ENCODE assay signal across 8 mouse cellular contexts in genomic region chr11:88251972-88252766, GRCm38 (mm10). TPM values are rescaled to one million over a fixed set of nuclear protein-coding genes. Genes with fewer than 3 reads are reported as not detected.
DNase-seq lines count a peak whose midpoint lies in the region; ATAC-seq and TF ChIP-seq lines count a peak whose summit lies in the region.

No protein-coding gene starts in this region.

- H3K4me2 ChIP-seq in CH12.LX (ENCODE audit: insufficient read depth, low read depth, poor library complexity, severe bottlenecking), result peak overlapping the region; percentile 23; the same call in 1 of the 2 replicates
- peak overlapping the region; percentile 42 for H3K4me2 ChIP-seq in forebrain, embryonic 15.5 days (replicated peaks)
- no peak overlapping the region for H3K4me2 ChIP-seq in liver, postnatal 0 days (ENCODE audit: low read depth, low read length)
- H3K4me2 ChIP-seq in neural tube, embryonic 13.5 days, result peak overlapping the region; percentile 40
- peak overlapping the region; percentile 45; the same call in 1 of the 2 replicates for H3K4me2 ChIP-seq in stomach, postnatal 0 days (replicated peaks; ENCODE audit: low read depth)

- 16% methylated on average over 22 of the region's 22 CpGs for WGBS in forebrain, embryonic 15.5 days
- 15% methylated on average over 22 of the region's 22 CpGs for WGBS in large intestine, adult 2 months
- WGBS in liver, postnatal 0 days (ENCODE audit: insufficient replicate concordance), result 11% methylated on average over 22 of the region's 22 CpGs
- 10% methylated on average over 22 of the region's 22 CpGs for WGBS in neural tube, embryonic 13.5 days
- WGBS in stomach, postnatal 0 days, result 14% methylated on average over 22 of the region's 22 CpGs

- H3K79me2 ChIP-seq in CH12.LX (replicated peaks; ENCODE audit: control insufficient read depth, extremely low read depth, insufficient read depth, poor library complexity, severe bottlenecking), result no peaks in the 10 kb centered on the region

- TF ChIP-seq RAD21 in CH12.LX (IDR thresholded peaks at IDR 0.05; ENCODE audit: low read depth, low read length), result peak; percentile 99

- peaks cover 15% of the 10 kb centered on the region for H3K27me3 ChIP-seq in CH12.LX (replicated peaks)
- H3K27me3 ChIP-seq in forebrain, embryonic 15.5 days, result peaks cover 5% of the 10 kb centered on the region; the same call in 1 of the 2 replicates
- 0 out of 2 replicates have a peak, but pooled peaks cover 15% of the 10 kb centered on the region for H3K27me3 ChIP-seq in liver, postnatal 0 days (ENCODE audit: insufficient read depth, low read length)
- no peaks in the 10 kb centered on the region for H3K27me3 ChIP-seq in neural tube, embryonic 13.5 days
- H3K27me3 ChIP-seq in stomach, postnatal 0 days (ENCODE audit: control insufficient read depth, insufficient read depth, low read length), result no peaks in the 10 kb centered on the region

- TF ChIP-seq CTCF in CH12.LX (conservative IDR thresholded peaks at IDR 0.05 in 1 of 2, IDR thresholded peaks at IDR 0.05 in 1 of 2; ENCODE audit: low read depth in 2 of 2, low read length in 2 of 2), result peak; percentile 86 to 98
- peak; percentile 96 for TF ChIP-seq CTCF in liver, postnatal 0 days (IDR thresholded peaks at IDR 0.05; ENCODE audit: low read depth)
- peak; percentile 99 for TF ChIP-seq CTCF in stomach, postnatal 0 days (IDR thresholded peaks at IDR 0.05; ENCODE audit: low read depth)

- intact Hi-C loops in heart, postnatal 14 days (cut with DNase I), result loop anchor here (1.0 to 5.0 kb wide), 5 partner anchors 36 to 571 kb away; no protein-coding TSS in a partner anchor

- H3K9me3 ChIP-seq in CH12.LX (replicated peaks; ENCODE audit: low read length), result no peaks in the 10 kb centered on the region
- no peaks in the 10 kb centered on the region for H3K9me3 ChIP-seq in forebrain, embryonic 15.5 days
- H3K9me3 ChIP-seq in liver, postnatal 0 days (ENCODE audit: low read length), result no peaks in the 10 kb centered on the region
- H3K9me3 ChIP-seq in neural tube, embryonic 13.5 days, result no peaks in the 10 kb centered on the region
- no peaks in the 10 kb centered on the region for H3K9me3 ChIP-seq in stomach, postnatal 0 days (ENCODE audit: control insufficient read depth, low read length)

- no peaks in the 10 kb centered on the region for H3K36me3 ChIP-seq in CH12.LX (replicated peaks in 1 of 2; ENCODE audit: control insufficient read depth in 1 of 2, insufficient read depth in 1 of 2, low read length in 1 of 2)
- H3K36me3 ChIP-seq in forebrain, embryonic 15.5 days, result no peaks in the 10 kb centered on the region
- H3K36me3 ChIP-seq in liver, postnatal 0 days (replicated peaks; ENCODE audit: insufficient read depth, low read length), result no peaks in the 10 kb centered on the region
- no peaks in the 10 kb centered on the region for H3K36me3 ChIP-seq in neural tube, embryonic 13.5 days
- H3K36me3 ChIP-seq in stomach, postnatal 0 days (ENCODE audit: control insufficient read depth, insufficient read depth, low read length), result no peaks in the 10 kb centered on the region

- H3K4me3 ChIP-seq in CH12.LX (replicated peaks in 1 of 3; ENCODE audit: low read depth in 2 of 3, low read length in 2 of 3, poor library complexity in 1 of 3), result no peak overlapping the region
- H3K4me3 ChIP-seq in forebrain, embryonic 15.5 days, result peak overlapping the region; percentile 24
- H3K4me3 ChIP-seq in liver, postnatal 0 days (ENCODE audit: low read depth, low read length), result no peak overlapping the region
- H3K4me3 ChIP-seq in neural tube, embryonic 13.5 days, result peak overlapping the region; percentile 3; the same call in 1 of the 2 replicates
- no peak overlapping the region for H3K4me3 ChIP-seq in stomach, postnatal 0 days (ENCODE audit: low read depth, low read length)

- peak; percentile 77 for DNase-seq in CH12.LX (ENCODE audit: extremely low read depth)
- DNase-seq in heart, postnatal 14 days, result peak; percentile 91 to 94
- DNase-seq in large intestine, adult 2 months (ENCODE audit: low read depth, low spot score), result peak; percentile 27
- peak; percentile 85 for DNase-seq in liver, postnatal 0 days
- DNase-seq in stomach, postnatal 0 days (ENCODE audit: low spot score), result peak; percentile 84

- H3K27ac ChIP-seq in CH12.LX (ENCODE audit: insufficient read depth, low read depth), result no peak overlapping the region
- peak overlapping the region; percentile 45 for H3K27ac ChIP-seq in forebrain, embryonic 15.5 days (replicated peaks)
- H3K27ac ChIP-seq in liver, postnatal 0 days (ENCODE audit: low read depth), result no peak overlapping the region
- H3K27ac ChIP-seq in neural tube, embryonic 13.5 days (replicated peaks), result peak overlapping the region; percentile 86
- H3K27ac ChIP-seq in stomach, postnatal 0 days (replicated peaks), result no peak overlapping the region

- dilution Hi-C loops in CH12.LX (cut with MboI; ENCODE audit: extremely low pct_ligation_motif_present, extremely low pct_unique_long_range_greater_than_20kb, low sequenced_read_pairs), result no loop called here

- peak; percentile 87; the same call in 1 of the 2 replicates for ATAC-seq in cerebellum, adult (ENCODE audit: insufficient number of reproducible peaks, low FRiP score, low TSS enrichment)
- peak; percentile 93 for ATAC-seq in forebrain, embryonic 15.5 days (replicated peaks)
- ATAC-seq in liver, postnatal 0 days, result peak; percentile 56; the same call in 1 of the 2 replicates
- ATAC-seq in neural tube, embryonic 13.5 days (ENCODE audit: low read depth), result peak; percentile 91
- ATAC-seq in stomach, postnatal 0 days (ENCODE audit: low FRiP score, low TSS enrichment), result peak; percentile 89

- TF ChIP-seq EP300 in CH12.LX (IDR thresholded peaks at IDR 0.05; ENCODE audit: low read length), result no peak
- TF ChIP-seq EP300 in liver, postnatal 0 days (IDR thresholded peaks at IDR 0.05; ENCODE audit: low read depth), result no peak
- no peak for TF ChIP-seq EP300 in stomach, postnatal 0 days (optimal IDR thresholded peaks at IDR 0.05)

- no peak overlapping the region for H3K9ac ChIP-seq in CH12.LX (ENCODE audit: insufficient read depth, low read depth)
- H3K9ac ChIP-seq in forebrain, embryonic 15.5 days (replicated peaks), result peak overlapping the region; percentile 23; the same call in 1 of the 2 replicates
- no peak overlapping the region for H3K9ac ChIP-seq in liver, postnatal 0 days (replicated peaks)
- H3K9ac ChIP-seq in neural tube, embryonic 13.5 days, result 0 out of 2 replicates have a peak overlapping the region, but pooled peaks have one; percentile 5
- H3K9ac ChIP-seq in stomach, postnatal 0 days (ENCODE audit: low read length), result no peak overlapping the region

- TF ChIP-seq POLR2A in CH12.LX (IDR thresholded peaks at IDR 0.05; ENCODE audit: low read depth, low read length), result no peak; the same call in 1 of the 2 replicates

- in situ Hi-C loops in CH12.LX (cut with MboI; ENCODE audit: low pct_ligation_motif_present, low pct_unique_long_range_greater_than_20kb, low sequenced_read_pairs), result loop anchor here (10.0 kb wide), 1 partner anchor 573 kb away; no protein-coding TSS in a partner anchor

- peaks cover 4 to 19% of the 10 kb centered on the region in 2 experiments for H3K4me1 ChIP-seq in CH12.LX (ENCODE audit: control insufficient read depth in 1 of 2, insufficient read depth in 2 of 2)
- peaks cover 22% of the 10 kb centered on the region for H3K4me1 ChIP-seq in forebrain, embryonic 15.5 days
- 0 out of 2 replicates have a peak, but pooled peaks cover 2% of the 10 kb centered on the region for H3K4me1 ChIP-seq in liver, postnatal 0 days (ENCODE audit: insufficient read depth)
- peaks cover 54% of the 10 kb centered on the region for H3K4me1 ChIP-seq in neural tube, embryonic 13.5 days (replicated peaks)
- no peaks in the 10 kb centered on the region for H3K4me1 ChIP-seq in stomach, postnatal 0 days (replicated peaks; ENCODE audit: control insufficient read depth, insufficient read depth)

TF ChIP-seq in CH12.LX, 34 proteins besides CTCF, POLR2A, EP300 and RAD21 (continues in another document):
- TF ChIP-seq MAFK (IDR thresholded peaks at IDR 0.05; ENCODE audit: insufficient replicate concordance, low read length) (0 out of 2 replicates have a peak, but pooled peaks have one; percentile 21), MAX (IDR thresholded peaks at IDR 0.05; ENCODE audit: low read length) (no peak; the same call in 1 of the 2 replicates), TCF12 (IDR thresholded peaks at IDR 0.05; ENCODE audit: low read depth, low read length) (0 out of 2 replicates have a peak, but pooled peaks have one; percentile 27), KAT2A (IDR thresholded peaks at IDR 0.05; ENCODE audit: insufficient replicate concordance, low read length) (no peak), IRF4 (IDR thresholded peaks at IDR 0.05; ENCODE audit: low read depth, low read length) (peak; percentile 57; the same call in 1 of the 2 replicates), ELF1 (IDR thresholded peaks at IDR 0.05; ENCODE audit: low read depth, low read length) (no peak), ZNF384 (IDR thresholded peaks at IDR 0.05; ENCODE audit: low read depth, low read length) (peak; percentile 6; the same call in 1 of the 2 replicates), JUND (conservative IDR thresholded peaks at IDR 0.05; ENCODE audit: low read depth, low read length) (no peak), UBTF (IDR thresholded peaks at IDR 0.05; ENCODE audit: low read depth, low read length) (0 out of 2 replicates have a peak, but pooled peaks have one; percentile 39)

RNA-seq across cellular contexts. Expression of gene Ccdc182, which starts 41.7 kb away (rescaled TPM):
- total RNA-seq in CH12.LX (2012; rRNA removed), result not detected in 2 replicates
- not detected in 2 replicates for total RNA-seq in CH12.LX (2014; rRNA removed)
- not detected in 2 replicates for polyA plus RNA-seq in CH12.LX (2012; ENCODE audit: insufficient read length, low read depth)
- polyA plus RNA-seq in forebrain, embryonic 15.5 days (2015; fragmentation: Nextera tagmentation; extraction: Ambion mirVana), result 0.23 TPM in 1 of 2 replicates, not detected in the other
- total RNA-seq in heart, postnatal 14 days (2021), result not detected
- polyA plus RNA-seq in large intestine, adult 2 months (2012; rRNA removed), result not detected in 2 replicates
- polyA plus RNA-seq in liver, postnatal 0 days (2015; fragmentation: Nextera tagmentation; extraction: Ambion mirVana), result not detected in 2 replicates
- polyA plus RNA-seq in neural tube, embryonic 13.5 days (2015; fragmentation: Nextera tagmentation; extraction: Ambion mirVana), result 3.1 and 4.1 TPM in 2 replicates
- polyA plus RNA-seq in stomach, postnatal 0 days (2015; fragmentation: Nextera tagmentation; extraction: Ambion mirVana), result not detected in 2 replicates

RNA-seq across cellular contexts. Expression of gene Mrps23, which starts 48.0 kb away (rescaled TPM):
- 216 and 227 TPM in 2 replicates for total RNA-seq in CH12.LX (2012; rRNA removed)
- total RNA-seq in CH12.LX (2014; rRNA removed), result 185 and 213 TPM in 2 replicates
- 233 and 262 TPM in 2 replicates for polyA plus RNA-seq in CH12.LX (2012; ENCODE audit: insufficient read length, low read depth)
- 67.0 and 68.1 TPM in 2 replicates for polyA plus RNA-seq in forebrain, embryonic 15.5 days (2015; fragmentation: Nextera tagmentation; extraction: Ambion mirVana)
- 100 to 1,000 TPM; 226 to 277 TPM for total RNA-seq in heart, postnatal 14 days (2021)
- polyA plus RNA-seq in large intestine, adult 2 months (2012; rRNA removed), result 40.1 and 40.8 TPM in 2 replicates
- polyA plus RNA-seq in liver, postnatal 0 days (2015; fragmentation: Nextera tagmentation; extraction: Ambion mirVana), result 28.7 and 29.3 TPM in 2 replicates
- polyA plus RNA-seq in neural tube, embryonic 13.5 days (2015; fragmentation: Nextera tagmentation; extraction: Ambion mirVana), result 64.2 and 69.4 TPM in 2 replicates
- 54.7 and 55.4 TPM in 2 replicates for polyA plus RNA-seq in stomach, postnatal 0 days (2015; fragmentation: Nextera tagmentation; extraction: Ambion mirVana)

Comparison
In these comparisons a context has a peak if more than half of its experiments do, and no peak if none do; other contexts are left out.
1. DNase-seq: peak in every context shown above with its lines; median percentile 92 in heart, postnatal 14 days; 85 in liver, postnatal 0 days; 84 in stomach, postnatal 0 days; 77 in CH12.LX; 27 in large intestine, adult 2 months.
2. H3K27ac ChIP-seq: peak in forebrain, embryonic 15.5 days (single experiment) and neural tube, embryonic 13.5 days (single experiment); none in CH12.LX (single experiment), liver, postnatal 0 days (single experiment) and stomach, postnatal 0 days (single experiment).
3. H3K4me3 ChIP-seq: peak in forebrain, embryonic 15.5 days (single experiment) and neural tube, embryonic 13.5 days (single experiment); none in CH12.LX (0 of 3), liver, postnatal 0 days (single experiment) and stomach, postnatal 0 days (single experiment).
4. H3K9ac ChIP-seq: peak in forebrain, embryonic 15.5 days (single experiment) and neural tube, embryonic 13.5 days (single experiment); none in CH12.LX (single experiment), liver, postnatal 0 days (single experiment) and stomach, postnatal 0 days (single experiment).
5. Peak in every context shown above with its lines, with median percentiles within 50 percentile points of each other: CTCF ChIP-seq and ATAC-seq.